Mouse (Mus musculus) midbrain, embryonic 10.5 days (tissue): ENCODE results near the gene Trim26. TPM values are rescaled to one million over a fixed set of nuclear protein-coding genes. Genes with fewer than 3 reads are reported as not detected.
"Not testable (repeated sequence)": the region's sequence is repeated elsewhere in the genome, so short reads cannot be mapped to it uniquely, and the experiment has no call there.

ENCODE experiments used
- DNase-seq: peaks from one replicate; pipeline ENCODE4 v3.0.0-alpha.2; 2017; ENCODE audit warnings: low spot score
- H3K27ac ChIP-seq: fragments of 300-500 bp; sonication (generic); replicated peaks from 2 replicates; pipeline ENCODE4 v1.5.1; 2016; ENCODE audit warnings: mild to moderate bottlenecking
- H3K27me3 ChIP-seq: fragments of 300-500 bp; sonication (generic); 2 replicates; pipeline ENCODE4 v1.6.1; 2016; ENCODE audit warnings: low read depth, mild to moderate bottlenecking; ENCODE audit not compliant: poor library complexity, severe bottlenecking
- H3K36me3 ChIP-seq: fragments of 300-500 bp; sonication (generic); 2 replicates; pipeline ENCODE4 v1.6.1; 2016; ENCODE audit warnings: mild to moderate bottlenecking, moderate library complexity
- H3K4me1 ChIP-seq: fragments of 300-500 bp; sonication (generic); 2 replicates; pipeline ENCODE4 v1.6.1; 2016
- H3K4me3 ChIP-seq: fragments of 300-500 bp; sonication (generic); 2 replicates; pipeline ENCODE4 v1.5.1; 2016; ENCODE audit warnings: mild to moderate bottlenecking, moderate library complexity
- H3K9me3 ChIP-seq: fragments of 300-500 bp; sonication (generic); replicated peaks from 2 replicates; pipeline ENCODE4 v1.6.1; 2016; ENCODE audit warnings: mild to moderate bottlenecking
- WGBS: fragments of 180-500 bp; shearing (Covaris S2); methylation state at CpG from one replicate; pipeline ENCODE4 v1.1.7; 2016; 5-methylcytosine and 5-hydroxymethylcytosine counted together
- polyA plus RNA-seq: library from polyadenylated mRNA; unstranded; fragments of >200 nt; fragmentation: Nextera tagmentation; extraction: Ambion mirVana; gene quantifications from 2 replicates; pipeline ENCODE4 v1.2.1, GENCODE M21; 2016

Gene Trim26
- 46.0 and 48.5 TPM in 2 replicates for polyA plus RNA-seq

DNA sequence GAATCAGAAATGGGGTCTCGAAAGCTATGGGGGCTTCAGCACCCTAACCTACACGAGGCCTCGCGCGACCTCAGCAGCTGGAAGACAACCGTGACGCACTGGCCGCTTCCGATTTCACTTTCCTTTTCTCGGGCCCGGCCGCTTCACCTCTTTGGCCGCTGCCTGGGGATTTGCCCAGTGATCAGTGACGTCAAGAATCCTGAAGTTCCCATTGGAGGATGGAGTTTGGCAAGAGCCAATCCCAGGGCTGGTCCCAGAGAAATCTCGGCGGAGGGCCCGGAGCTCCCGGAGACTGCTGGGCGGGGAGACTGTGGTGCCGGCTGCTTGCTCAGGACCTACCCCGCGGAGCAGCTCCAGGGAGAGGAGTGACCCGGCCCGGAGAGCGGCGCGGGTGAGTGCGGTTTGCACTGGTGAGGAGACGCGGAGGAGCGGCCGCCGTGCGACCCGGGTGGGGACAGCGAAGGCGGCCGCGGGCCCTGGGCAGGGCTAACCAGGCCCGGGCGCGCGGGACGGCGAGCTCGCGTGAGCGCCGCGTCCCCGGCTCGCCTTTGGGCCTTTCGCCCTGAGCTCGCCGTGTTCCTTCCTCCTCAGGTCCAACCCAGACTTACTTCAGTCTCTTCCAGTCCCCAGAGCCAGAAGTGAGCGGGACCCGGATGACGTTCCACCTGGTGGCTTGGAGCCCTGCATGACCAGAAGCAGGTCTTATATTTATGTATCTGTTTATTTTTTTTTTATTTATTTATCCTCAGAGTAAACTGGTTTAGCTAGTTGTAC, at the start of gene Trim26:
Gene Trim26 (plus strand): TSS at position 261 of the 774 bp plus-strand sequence.
- H3K4me3 ChIP-seq: peak within 1 kb of the TSS; percentile 76
- under 1% methylated on average over 58 of the region's 58 CpGs for WGBS
- H3K27me3 ChIP-seq: no peaks in the 10 kb centered on the region
- 0 out of 2 replicates have a peak, but pooled peaks cover 4% of the 10 kb centered on the region for H3K36me3 ChIP-seq
- peaks cover 16% of the 10 kb centered on the region for H3K4me1 ChIP-seq
- peak; percentile 97 for DNase-seq
- peak within 1 kb of the TSS; percentile 95 for H3K27ac ChIP-seq
- H3K9me3 ChIP-seq: no peaks in the 10 kb centered on the region

DNA sequence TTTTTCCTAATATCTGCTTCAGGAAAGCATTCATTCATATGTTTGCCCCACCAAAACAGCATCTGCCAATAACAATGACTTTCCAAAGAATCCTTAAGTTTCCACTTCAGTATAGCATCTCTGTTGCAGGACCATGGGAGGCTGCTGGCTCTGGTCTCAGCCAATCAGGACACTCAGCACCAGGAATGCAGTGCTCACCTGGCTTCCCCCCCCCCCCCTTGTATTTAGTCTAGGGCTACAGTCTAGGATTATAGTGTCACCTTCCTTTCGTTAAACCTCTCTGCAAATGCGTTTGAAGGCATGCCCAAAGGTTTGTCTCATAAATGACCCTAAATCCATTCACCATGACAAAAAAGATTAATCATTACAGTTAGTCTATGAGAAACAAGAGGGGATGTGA, 48.6 kb upstream of the Trim26 start:
- Histone ChIP-seq H3K4me1 (no peaks in the 10 kb centered on the region), H3K4me3 (no peak overlapping the region), H3K27ac (no peak overlapping the region), H3K27me3 (no peaks in the 10 kb centered on the region), H3K36me3 (no peaks in the 10 kb centered on the region), H3K9me3 (no peaks in the 10 kb centered on the region)
- 86% methylated on average over 2 of the region's 2 CpGs for WGBS
- DNase-seq: no peak

DNA sequence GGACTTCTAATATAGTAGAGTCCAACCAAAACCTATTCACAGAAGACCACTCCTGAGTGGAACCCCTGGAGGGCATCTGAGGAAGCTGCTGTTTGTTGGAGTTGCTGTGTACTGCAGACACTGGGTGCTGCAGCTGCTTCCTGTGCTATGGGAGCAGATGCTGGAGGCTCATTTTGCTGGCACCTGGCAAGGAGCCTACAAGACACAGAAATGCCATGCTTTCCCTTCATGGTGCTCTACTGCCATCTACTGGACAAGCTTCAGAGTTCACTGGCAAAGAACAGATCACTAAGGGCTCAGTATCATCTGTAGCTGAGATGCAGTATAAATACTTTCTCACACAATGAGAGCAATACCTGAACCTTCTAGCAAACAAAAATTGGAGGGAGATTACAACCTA, 48.1 kb upstream of the Trim26 start:
- not testable (repeated sequence) for H3K36me3 ChIP-seq, H3K9me3 ChIP-seq, H3K4me3 ChIP-seq, H3K4me1 ChIP-seq, H3K27me3 ChIP-seq, H3K27ac ChIP-seq
- peak; percentile 53 for DNase-seq

DNA sequence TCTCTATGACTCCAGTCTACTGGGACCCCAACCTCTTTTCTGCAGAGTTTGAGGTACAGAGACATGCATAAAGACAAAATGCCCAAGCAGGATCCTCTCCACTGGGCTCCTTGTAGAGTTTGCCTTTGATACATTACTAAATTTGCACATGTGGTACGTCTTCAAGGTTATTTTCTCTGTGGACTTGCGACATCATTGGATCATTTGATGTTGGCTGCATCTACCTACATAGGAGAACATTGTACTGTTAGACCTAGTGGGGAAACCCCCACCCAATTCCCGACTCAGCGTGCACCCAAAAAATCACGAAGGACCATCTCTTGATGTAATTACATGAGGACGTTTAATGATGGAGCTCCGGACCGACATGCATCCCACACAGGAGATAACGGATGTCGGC, 37.4 kb upstream of the Trim26 start:
- Histone ChIP-seq H3K4me1 (no peaks in the 10 kb centered on the region), H3K27me3 (no peaks in the 10 kb centered on the region), H3K4me3 (no peak overlapping the region), H3K9me3 (no peaks in the 10 kb centered on the region), H3K27ac (no peak overlapping the region), H3K36me3 (no peaks in the 10 kb centered on the region)
- no peak for DNase-seq
- 95% methylated on average over 10 of the region's 10 CpGs for WGBS

DNA sequence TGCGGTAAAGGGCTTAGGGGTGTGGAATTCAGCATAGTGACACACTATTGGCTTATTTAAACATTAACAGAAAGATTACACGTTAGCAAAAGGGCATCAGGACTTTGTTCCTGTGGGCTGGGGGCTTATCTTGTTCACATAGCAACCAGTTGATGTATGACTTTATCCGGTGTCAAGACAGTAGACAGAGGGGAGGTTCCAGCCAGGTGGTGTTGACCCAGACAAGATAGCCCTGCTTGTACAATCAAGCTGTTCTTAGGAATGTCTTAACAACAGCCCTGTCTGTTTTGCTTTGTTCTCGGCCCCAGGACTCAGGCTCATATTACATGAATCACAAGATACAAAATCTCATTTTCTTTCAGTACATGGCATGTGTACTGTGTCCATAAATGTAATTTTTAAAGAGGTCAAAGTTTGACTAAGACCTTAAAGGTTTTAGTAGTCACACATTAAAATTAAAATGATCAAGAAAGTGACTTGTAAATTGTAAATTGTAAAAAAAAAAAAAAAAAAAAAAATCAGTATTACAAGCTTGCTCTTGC, 36.9 kb upstream of the Trim26 start:
- not testable (repeated sequence) for H3K27me3 ChIP-seq, H3K36me3 ChIP-seq, DNase-seq, H3K9me3 ChIP-seq, H3K4me1 ChIP-seq, H3K4me3 ChIP-seq, H3K27ac ChIP-seq
- 82% methylated on average over 4 of the region's 4 CpGs for WGBS

DNA sequence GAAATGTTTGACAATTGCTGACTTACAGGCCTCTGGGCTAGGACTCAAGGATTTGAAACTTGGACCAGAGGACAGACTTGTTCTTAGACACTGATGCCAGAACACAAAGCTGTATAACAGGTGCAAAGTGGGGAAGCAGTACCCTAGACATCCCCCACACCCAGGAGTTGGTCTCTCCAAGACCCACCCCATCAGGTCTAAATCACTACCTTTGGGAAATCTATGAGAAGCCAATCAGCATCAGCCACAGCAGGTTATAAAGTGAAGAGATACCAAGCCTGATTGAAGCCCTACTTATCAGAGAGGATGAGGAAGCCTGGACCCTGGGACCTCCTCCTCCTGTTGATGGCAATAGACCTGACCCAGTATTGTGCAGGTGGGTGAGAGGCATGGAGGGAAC, 25.1 kb upstream of the Trim26 start, which contains the start of gene H2-M10.6:
Gene H2-M10.6 (plus strand): TSS at position 301 of the 400 bp plus-strand sequence.
- Histone ChIP-seq H3K36me3 (no peaks in the 10 kb centered on the region), H3K27me3 (no peaks in the 10 kb centered on the region), H3K4me3 (no peak within 1 kb of the TSS), H3K9me3 (no peaks in the 10 kb centered on the region), H3K4me1 (no peaks in the 10 kb centered on the region), H3K27ac (no peak within 1 kb of the TSS)
- no peak for DNase-seq

DNA sequence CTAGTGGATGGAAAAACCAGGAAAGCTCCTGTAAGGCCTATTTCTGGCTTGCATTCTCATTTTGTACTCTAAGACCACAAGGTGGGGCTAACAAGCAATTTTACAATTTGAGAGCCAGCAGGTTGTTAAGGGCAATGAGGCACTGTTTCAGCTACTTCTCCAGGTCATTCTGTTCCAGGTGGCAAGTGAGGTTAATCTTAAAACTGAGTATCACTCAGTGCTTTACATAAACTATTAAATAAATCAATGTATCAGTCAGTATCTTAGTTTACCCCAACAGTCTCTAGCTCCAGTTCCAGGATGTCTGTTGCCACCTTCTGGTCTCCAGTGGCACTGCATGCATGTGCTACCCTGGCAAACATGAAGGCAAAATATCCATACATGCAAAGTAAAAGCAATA, 12.9 kb upstream of the Trim26 start:
- Histone ChIP-seq H3K4me1 (no peaks in the 10 kb centered on the region), H3K4me3 (no peak overlapping the region), H3K36me3 (no peaks in the 10 kb centered on the region), H3K27ac (no peak overlapping the region), H3K9me3 (no peaks in the 10 kb centered on the region), H3K27me3 (no peaks in the 10 kb centered on the region)
- DNase-seq: peak; percentile 42

DNA sequence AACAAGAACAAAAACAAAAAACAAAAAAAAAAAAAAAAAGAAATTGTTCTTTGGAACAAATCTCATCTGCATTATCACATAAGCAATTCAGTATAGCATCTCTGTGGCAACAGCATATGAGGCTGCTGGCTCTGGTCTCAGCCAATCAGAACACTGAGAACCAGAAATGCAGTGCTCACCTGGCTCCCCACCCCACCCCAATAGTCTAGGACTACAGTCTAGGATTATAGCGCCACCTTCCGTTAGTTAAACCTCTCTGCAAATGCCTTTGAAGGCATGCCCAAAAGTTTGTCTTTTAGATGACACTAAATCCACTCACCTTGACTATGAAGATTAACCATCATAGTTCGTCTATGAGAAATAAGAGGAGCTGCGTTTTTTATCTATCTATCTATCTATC, 11.4 kb upstream of the Trim26 start:
- no peak overlapping the region for H3K27ac ChIP-seq
- 30% methylated on average over 4 of the region's 4 CpGs for WGBS
- H3K4me1 ChIP-seq: no peaks in the 10 kb centered on the region
- peak; percentile 8 for DNase-seq
- H3K4me3 ChIP-seq: no peak overlapping the region
- no peaks in the 10 kb centered on the region for H3K36me3 ChIP-seq
- H3K9me3 ChIP-seq: no peaks in the 10 kb centered on the region
- no peaks in the 10 kb centered on the region for H3K27me3 ChIP-seq

DNA sequence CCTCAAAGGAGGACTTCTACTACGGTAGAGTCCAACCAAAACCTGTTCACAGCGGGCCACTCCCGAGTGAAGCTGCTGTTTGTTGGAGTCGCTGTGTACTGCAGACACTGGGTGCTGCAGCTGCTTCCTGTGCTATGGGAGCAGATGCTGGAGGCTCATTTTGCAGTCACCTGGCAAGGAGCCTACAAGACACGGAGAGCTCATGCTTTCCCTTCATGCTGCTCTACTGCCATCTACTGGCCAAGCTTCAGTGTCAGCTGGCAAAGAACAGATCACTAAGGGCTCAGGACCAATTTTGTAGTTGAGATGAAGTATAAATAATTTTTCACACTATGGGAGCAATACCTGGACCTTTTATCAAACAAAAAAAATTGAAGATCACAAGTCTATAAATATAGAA, 10.9 kb upstream of the Trim26 start:
- WGBS: 15% methylated on average over 5 of the region's 5 CpGs
- DNase-seq: peak; percentile 46
- H3K36me3 ChIP-seq, H3K9me3 ChIP-seq, H3K27me3 ChIP-seq, H3K4me1 ChIP-seq, H3K4me3 ChIP-seq, H3K27ac ChIP-seq: not testable (repeated sequence)

DNA sequence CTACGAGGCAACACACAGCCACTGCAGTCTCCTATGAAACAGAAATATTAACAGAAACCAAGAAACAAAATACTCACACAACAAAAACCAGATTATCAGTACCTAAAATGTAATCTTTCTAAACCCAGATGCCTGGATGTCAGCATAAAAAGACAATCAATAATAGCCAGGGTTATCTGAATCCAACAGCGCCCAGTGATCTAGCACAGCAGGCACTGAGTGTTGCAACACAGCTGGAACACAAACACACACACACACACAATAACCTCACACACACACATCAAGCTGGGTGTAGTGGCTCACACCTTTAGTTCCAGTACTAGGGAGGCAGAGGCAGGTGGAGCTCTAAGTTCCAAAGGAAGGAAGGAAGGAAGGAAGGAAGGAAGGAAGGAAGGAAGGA, 8.4 kb upstream of the Trim26 start:
- WGBS: 92% methylated on average over 2 of the region's 2 CpGs
- Histone ChIP-seq H3K27me3 (no peaks in the 10 kb centered on the region), H3K27ac (no peak overlapping the region), H3K4me1 (no peaks in the 10 kb centered on the region), H3K4me3 (no peak overlapping the region), H3K9me3 (no peaks in the 10 kb centered on the region), H3K36me3 (no peaks in the 10 kb centered on the region)
- no peak for DNase-seq

DNA sequence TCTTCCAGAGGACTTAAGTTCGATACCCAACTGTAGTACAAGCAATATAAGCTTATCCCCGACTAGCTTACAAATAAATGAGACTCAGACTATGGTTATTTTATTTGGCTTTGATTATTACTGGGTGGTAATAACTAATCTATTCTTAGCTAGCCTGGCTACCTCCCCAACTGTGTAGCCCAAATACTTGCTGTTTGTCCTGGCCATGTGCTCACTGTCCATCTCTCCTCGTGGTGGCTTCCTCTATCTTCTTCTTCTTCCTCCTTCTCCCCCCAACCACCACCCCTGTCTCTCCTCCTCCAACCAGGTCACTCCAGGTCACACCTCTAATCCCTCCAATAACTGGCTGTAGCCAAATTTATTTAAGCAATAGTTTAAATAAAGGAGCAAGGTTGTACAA, 6.5 kb upstream of the Trim26 start:
- H3K27ac ChIP-seq: no peak overlapping the region
- no peaks in the 10 kb centered on the region for H3K9me3 ChIP-seq
- no peak for DNase-seq
- H3K27me3 ChIP-seq: no peaks in the 10 kb centered on the region
- no peak overlapping the region for H3K4me3 ChIP-seq
- 84% methylated on average over 3 of the region's 3 CpGs for WGBS
- H3K36me3 ChIP-seq: no peaks in the 10 kb centered on the region
- H3K4me1 ChIP-seq: no peaks in the 10 kb centered on the region

DNA sequence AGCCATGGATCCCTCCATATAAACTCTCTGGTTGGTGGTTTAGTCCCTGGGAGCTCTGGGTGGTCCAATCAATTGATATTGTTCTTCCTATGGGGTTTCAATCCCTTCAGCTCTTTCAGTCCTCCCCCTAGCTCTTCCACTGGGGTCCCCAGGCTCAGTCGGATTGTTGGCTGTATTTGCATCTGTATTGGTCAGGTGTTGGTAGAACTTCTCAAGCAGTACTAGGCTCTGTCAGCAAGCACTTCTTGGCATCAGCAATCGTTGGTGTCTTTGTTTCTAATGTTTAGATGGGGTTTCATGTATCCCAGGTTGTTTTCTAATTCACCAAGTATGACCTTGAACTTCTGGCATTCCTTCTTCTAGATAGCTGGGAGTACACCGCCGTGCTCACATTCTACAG, 4.2 kb upstream of the Trim26 start:
- no peak overlapping the region for H3K27ac ChIP-seq
- H3K9me3 ChIP-seq: no peaks in the 10 kb centered on the region
- no peak for DNase-seq
- H3K27me3 ChIP-seq: no peaks in the 10 kb centered on the region
- 61% methylated on average over 4 of the region's 4 CpGs for WGBS
- H3K36me3 ChIP-seq: no peaks in the 10 kb centered on the region
- H3K4me1 ChIP-seq: peaks cover 11% of the 10 kb centered on the region
- H3K4me3 ChIP-seq: no peak overlapping the region

DNA sequence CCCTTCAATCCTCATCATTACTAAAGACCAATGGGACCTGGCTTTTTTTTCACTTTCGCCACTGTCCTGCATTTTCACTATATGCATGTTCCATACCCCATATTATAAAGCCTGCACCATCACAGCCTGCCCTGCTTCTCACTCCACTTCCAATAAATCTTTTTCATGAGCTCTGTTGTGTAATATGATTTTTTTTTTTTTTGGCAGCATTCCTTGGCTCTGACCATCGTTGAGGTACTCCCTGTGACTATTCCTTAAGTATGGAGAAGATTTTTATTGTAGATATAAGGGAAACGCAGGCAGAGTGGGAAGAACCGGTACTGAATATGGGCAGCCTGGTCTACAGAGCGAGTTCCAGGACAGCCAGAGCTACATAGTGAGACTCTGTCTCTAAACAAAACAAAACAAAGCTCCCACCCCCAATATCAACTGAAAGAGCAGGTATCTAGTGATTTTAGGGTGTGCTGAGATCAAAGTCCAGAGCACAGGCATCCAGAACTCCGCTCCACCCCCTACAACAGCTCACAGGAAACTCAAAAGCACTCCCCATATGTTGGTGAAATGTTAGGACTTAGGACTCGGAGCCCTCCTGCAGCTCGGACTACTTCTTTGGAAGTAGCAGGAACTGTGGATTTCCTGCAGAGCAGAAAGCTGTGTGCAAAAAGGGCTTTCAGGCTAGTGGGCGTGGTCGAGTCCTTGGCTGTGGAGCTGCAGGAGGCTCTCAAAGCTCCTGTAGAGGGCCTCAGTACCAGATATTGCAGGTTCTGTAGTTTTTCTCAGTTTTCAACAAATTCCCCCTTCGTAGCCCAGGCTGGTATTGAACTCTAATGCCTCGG, 1.1 kb upstream of the Trim26 start:
- Histone ChIP-seq H3K36me3 (0 out of 2 replicates have a peak, but pooled peaks cover 4% of the 10 kb centered on the region), H3K27ac (peak overlapping the region; percentile 95; the same call in 1 of the 2 replicates), H3K4me3 (peak overlapping the region; percentile 76), H3K4me1 (peaks cover 16% of the 10 kb centered on the region), H3K27me3 (no peaks in the 10 kb centered on the region), H3K9me3 (no peaks in the 10 kb centered on the region)
- DNase-seq: peak; percentile 52
- 32% methylated on average over 12 of the region's 12 CpGs for WGBS
